Mouse (Mus musculus) cerebellum, adult 11-12 months (tissue): ENCODE results near the gene Tmem39b.
"Not testable (repeated sequence)": the region's sequence is repeated elsewhere in the genome, so short reads cannot be mapped to it uniquely, and the experiment has no call there.

ENCODE experiments used
- DNase-seq: peaks from one replicate; pipeline ENCODE4 v3.0.0; 2022

Tmem39b gene

DNA sequence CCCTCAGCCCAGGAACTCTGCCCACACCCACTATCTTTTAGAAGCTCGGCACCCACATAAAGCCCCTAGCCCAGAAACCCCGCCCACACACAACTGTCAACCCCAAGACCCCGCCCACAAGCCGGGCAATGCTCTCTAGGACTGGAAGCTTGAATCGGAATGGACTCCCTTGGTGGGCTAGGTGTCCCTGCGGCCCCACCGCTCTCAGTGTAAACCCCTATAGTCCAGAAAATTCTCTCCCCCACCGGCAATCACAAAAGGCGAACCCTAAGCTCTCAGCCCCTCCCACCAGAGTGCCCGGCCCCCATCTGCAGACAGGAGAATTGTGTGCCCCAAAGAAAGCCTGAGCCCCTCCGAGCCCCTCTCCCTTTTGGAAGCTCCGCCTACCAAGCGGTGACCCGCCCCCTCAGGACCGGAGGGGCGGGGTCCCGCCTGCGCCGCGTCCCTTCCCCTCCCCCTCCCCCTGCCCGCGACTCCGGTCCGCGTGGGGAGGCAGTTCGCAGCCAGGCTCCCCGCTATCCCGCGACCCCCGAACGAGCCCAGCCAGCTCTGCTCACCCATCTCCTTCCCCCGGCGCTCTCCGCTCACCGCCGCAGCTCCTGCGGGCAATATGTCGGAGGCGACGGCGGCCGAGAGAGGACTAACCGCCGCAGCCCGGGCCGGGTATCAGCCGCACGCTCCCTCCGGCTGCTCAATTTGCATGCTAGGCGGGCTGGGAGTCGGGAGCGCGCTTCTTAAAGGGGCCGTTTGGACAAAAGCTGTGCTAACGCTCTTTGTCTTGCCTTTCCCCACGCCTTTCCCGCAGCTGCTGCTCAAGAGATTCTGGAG, at the start of gene Tmem39b:
TSS of gene Tmem39b (minus strand) at position 681 of the 828 bp plus-strand sequence.
- DNase-seq: peak; percentile 90

DNA sequence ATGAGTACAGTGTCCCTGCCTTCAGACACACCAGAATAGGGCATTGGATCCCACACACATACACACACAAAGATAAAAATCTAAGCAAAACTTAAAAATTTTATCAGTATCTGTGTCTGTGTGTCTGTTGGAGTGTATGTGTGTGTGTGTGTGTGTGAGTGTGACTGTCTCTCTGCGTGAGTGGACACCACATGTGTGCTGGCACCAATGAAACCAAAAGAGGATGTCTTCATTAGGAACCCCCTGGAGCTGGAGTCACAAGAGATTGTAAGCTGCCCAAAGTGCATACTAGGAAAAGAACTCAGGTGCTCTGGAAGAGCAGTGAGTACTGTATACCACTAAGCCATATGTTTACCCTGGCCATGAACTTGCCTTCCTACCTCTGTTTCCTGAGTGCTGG, 49.5 kb upstream of the Tmem39b start:
- no peak for DNase-seq

DNA sequence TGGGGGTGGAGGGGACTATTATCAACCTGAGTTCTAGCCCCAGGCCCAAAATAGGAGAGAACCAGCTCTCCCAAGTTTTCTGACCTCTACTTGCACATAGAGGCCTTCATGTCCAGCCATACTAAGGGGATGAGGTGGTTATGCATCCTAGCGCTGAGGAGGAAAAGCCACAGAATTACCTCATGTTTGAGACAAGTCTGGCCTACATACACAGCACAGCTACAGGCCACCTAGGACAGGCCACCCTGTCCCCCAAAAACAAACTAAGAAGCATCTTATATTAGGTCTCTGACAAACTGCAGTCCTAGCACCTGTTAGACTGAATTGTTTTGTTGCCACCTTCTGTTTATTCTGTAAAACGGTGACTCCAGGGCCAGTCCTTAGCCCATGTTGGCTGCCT, 46.9 kb upstream of the Tmem39b start:
- no peak for DNase-seq

DNA sequence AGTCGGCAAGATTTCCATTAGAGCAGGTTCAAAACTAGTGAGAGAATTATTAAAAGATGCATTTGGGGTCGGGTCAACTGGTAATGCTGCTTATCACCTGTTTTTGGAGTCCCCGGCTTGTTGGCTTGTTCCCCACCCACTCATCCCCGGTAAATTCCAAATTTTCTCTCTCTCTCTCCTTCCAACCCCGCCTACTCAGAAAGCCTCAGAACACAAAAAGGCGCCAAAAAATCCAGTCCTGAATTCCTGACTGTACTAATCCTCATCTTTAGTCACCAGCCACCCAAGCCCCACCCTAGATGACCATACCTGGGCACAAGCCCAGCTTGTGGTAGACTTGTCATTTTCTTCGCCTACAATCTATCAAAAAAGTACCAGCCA, 46.4 kb upstream of the Tmem39b start:
- DNase-seq: peak; percentile 55

DNA sequence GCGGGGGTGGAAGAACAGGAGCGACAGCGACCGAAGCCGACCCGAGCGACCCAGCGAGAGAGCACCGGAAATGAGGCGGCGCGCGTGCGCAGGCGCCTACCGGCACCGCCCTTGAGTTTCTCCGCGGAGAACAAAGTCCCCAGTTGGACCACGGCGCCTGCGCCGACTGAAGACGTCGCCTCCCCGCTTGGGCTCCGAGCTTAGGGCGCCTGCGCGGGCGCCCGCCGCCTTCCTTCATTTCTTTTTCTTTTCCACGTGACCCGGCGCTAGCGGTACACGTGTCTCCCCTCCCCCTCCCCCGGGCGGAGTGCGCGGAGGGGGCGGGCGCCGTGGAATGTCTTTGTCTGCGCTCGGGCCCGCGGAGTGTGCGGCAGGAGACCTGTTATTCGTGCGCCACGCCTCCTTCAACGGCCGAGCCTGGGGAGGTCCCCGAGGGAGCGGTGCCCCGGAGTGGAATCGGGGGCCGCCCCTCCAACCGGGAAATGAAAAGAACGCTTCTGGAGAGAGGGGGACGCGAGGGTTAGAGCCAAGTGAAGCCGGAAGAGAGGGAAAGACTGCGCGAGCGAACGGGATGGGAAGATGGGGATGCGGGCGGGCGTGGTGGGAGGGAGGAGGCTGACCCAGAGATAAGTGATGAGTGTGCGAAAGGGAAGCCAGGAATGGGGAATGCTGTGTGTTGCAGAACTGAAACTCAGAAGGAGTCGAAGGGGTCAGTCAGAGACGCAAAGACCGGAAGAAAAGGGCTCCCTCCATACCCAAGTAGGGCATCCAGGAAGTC, 45.8 kb upstream of the Tmem39b start, which contains the start of gene Khdrbs1:
TSS of gene Khdrbs1 (minus strand) at position 72 of the 778 bp plus-strand sequence.
- peak; percentile 97 for DNase-seq

DNA sequence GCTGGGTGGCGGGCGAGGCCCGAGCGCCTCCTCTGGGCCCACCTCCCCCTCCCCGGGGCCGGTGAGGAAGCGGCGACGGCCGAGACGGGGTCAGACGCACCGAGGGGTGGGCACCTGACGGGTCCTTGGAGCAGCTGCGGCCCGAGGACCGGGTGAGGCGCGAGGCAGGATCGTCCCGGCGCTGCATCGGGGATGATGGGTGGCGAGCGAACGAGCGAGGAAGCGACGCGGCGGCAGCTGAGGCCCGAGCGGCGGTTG, 45.3 kb upstream of the Tmem39b start:
- DNase-seq: no peak

DNA sequence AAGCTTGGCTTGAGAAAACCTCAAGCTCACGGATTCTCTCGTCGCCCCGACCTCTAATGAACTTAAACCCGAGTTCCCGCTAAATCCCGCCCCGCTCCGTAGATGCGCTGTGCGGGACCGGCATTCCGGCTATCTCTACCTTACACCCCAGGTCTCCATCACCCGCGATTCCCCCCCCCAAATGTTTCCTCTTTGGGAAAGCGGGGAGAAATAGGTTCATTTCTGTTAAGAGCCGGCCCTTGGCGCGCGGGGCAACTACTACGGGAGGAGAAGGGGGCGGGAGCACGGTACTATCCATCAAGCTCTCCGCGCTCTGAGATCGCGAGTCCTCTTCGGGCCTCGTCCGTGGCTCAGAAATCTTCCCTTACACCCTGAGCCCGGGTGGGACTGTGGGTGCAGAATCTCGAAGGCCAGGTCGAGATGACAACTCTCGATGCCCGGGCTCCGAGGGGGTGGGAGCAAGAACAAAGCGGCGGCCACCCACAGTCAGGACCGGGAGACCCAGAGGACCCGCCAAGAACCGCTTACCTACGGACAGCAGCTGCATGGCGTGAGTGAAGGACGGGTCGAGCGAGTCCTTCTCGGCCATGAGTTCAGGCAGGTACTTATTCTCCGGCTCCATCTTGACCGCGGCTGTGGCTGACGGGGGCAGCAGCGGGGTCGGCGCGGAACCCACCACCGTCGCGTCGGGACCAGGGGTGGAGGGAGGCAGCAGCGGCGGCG, 44.8 kb upstream of the Tmem39b start:
- DNase-seq: peak; percentile 50

DNA sequence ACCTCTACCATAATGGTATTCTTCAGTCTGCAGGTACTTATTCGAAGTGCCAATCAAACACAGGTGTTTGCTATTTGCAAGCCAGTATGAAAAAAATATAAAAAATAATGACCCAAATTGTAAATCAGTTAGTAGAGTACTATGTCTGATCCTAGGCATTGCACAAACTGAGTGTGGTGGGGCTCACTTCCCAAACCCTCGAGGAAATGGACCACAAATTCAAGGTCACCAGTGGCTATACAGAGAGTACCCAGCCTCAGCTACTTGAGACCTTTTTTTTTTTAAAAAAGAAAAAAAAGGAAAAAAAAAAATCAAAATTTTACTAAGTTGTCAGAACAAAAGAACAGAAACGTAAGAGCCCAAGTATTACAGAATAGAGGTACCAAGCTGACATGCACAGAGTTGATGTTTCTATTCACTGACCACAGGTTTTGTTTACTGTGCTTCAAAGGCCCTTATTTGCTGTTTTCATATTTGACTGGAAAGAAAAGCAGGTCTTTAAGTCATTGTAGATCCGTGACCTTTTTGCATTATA, 42.5 kb upstream of the Tmem39b start:
- no peak for DNase-seq

DNA sequence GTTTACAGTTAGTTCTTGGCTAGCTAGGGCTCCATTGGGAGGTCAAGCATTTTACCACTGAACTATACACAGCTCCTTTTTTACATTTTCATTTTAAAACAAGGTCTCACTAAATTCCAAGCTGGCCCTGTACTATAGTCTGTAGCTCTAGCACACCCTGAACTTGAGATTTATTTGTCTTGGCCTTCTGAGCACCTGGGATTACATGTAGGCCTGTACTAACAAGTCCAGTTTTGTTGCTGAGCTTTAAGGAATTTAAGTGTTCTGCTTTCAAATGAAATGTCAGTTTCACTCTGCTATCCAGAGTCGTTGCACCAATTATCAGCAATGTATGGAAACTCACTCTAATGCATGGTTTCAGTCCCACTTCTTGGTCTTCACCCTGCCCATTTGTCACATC, 39.5 kb upstream of the Tmem39b start:
- DNase-seq: no peak

DNA sequence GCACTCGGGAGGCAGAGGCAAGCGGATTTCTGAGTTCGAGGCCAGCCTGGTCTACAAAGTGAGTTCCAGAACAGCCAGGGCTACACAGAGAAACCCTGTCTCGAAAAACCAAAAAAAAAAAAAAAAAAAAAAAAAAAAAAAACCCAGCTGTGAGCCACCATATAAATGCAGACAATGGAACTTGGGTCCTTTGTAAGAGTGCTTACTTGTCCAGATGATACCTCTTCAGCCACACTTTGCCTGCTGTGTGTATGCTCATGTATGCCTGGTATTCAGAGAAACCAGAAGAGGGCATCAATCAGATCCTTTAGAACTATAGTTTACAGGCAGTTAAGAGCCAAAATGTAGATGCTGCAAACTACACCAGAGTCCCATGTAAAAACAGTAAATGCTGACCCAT, 38.8 kb upstream of the Tmem39b start:
- not testable (repeated sequence) for DNase-seq

DNA sequence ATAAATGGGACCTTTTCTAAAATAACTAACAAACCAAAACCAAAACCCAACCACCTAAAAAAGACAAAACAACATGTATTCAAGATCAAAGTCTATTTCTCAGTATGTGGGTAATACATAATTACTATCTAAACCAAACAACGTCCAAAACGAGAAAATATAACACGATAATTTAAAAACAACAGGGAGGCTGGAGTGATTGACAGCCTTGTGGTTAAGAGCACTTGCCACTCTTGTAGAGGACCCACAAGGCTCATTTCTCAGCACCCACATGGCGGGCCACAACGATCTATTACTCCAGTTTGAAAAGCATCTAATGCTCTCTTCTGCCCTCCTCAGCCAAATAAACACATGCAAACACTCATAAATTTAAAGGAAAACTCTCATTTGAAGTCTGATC, 34.8 kb upstream of the Tmem39b start:
- DNase-seq: no peak

DNA sequence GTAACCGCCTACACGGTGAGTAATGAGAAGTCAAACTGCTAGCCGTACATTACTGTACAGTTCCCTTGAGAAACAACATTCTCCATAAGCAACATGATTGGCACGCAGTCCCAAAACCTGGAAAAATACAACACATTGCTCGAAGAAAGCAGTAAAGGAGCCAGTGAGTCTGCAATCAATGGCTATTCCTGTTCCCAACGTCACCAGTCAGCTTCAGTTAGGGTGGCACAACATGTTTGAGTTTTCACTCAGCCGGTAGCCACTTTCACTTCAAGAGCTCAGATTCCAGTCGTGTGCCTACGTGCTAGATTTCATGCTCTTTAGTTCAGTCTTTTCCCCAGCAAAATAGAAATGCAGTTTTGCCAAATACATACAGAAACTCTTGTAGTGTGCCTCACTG, 19.7 kb upstream of the Tmem39b start:
- DNase-seq: no peak

DNA sequence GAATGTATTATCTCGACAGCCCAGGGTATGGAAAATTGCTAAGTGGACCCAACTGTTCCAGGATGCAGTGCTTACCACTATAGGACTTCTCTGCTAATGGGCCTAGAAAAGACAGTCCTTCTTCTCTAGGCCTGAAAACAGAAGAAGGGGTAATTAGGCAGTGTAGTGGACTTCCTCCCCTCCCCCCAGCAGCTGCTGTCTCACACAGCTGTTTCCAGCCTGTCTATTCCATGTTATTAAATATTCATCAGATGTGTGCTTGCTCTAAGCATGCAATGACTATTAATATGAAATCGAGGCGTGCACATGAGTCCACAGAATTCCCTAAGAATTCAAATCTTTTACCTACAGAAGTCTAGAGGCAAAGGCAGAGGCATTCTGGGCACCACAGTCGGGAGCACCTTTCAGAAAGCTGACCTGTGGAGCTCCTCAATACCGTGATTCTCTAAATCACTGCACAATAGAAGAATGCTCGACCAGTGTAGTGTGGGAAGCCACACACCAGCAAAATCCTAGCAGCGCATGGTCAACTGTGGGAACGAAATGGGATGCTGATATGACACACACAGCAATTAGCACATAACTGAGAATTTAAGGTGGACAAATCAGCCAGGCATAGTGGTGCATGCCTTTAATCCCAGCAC, 13.0 kb upstream of the Tmem39b start:
- DNase-seq: no peak

DNA sequence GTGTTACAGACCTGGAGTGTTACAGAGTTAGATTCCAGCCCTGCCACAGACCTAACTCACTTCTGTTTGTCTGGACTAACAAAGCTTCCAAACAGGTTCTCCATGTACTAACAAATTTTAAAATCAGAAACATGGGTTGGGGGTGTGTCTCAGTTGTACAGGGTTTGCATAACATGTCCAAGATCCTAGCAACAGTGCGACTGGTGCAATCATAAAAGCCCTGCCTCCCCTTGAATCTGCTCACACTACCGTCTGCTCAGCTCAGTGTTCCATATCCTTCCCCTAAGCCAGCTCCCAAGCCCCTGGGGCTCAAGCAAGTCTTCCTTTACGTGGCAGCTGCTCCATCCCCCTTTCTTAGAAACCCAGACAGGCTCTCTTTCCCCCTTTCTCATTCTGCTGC, 10.1 kb upstream of the Tmem39b start:
- no peak for DNase-seq

DNA sequence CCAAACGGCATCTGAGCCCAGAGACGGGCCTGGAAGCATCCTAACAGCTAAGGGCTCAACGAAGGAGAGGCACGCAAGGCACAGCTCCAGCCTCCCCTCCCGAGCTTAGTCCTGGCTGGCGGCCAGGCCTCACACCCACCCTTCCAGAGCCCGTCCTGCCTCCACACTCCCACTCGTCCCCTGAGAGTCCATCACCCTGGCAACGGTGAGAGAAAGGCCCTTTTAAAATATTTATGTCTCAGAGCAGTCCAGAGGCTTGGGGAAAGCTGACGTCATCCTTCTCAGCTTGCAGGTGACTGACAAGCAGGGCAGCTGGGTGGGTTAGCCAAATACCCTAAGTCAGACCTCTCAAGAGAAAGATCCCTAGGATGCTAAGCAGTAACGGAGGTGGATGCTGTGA, 5.8 kb upstream of the Tmem39b start:
- no peak for DNase-seq

DNA sequence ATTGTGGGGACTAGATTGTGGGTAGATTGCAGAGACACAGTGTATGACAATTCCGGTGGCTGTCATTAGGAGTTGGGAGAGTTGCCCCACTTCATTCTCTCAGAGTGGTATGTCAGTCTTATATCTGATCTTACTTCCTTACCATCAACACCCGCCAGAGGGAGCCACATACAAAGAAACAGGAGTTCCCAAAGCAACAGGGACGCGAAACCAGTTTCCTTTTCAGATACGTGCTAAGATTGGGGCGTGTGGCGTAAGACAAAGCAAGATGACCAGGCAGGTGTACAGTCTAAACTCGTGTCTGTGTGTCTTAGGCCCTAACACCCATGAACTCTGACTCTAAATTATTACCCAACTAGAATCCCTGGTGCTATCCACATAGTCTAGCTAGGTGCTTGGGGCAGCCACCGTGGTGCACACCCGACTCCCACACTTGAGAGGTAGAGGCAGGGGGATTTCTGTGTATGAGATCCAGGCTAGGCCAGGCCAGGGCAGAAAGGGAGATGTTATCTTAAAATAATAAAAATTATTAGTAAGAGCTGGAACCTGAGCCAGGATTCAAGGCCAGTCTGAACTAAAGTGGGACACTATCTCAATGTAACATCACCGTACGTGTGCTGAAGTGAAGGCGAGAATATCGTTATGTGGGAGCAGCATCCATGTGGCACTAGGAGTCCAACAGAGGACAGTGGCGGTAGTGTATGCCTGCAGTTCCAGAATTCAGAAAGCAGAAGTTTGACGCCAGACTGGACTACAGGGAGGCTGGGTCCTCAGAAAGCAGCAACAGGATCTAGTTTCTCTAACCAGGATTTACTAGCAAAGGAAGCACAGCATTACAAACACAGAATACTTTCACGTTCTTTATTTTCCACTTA, 5.1 kb upstream of the Tmem39b start:
- DNase-seq: peak; percentile 67

DNA sequence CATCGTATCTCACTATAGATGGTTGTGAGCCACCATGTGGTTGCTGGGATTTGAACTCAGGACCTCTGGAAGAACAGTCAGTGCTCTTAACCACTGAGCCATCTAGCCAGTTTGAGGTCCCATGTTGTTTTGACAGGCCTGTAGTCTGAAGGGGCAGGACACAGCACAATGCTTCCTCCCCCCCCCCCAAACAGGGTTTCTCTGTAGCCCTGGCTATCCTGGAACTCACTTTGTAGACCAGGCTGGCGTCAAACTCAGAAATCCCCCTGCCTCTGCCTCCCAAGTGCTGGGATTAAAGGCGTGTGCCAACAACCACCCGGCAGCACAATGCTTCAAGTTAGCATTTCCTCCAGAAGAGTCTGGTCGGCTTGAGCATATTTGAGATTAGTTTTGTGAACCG, 4.0 kb upstream of the Tmem39b start:
- DNase-seq: not testable (repeated sequence)

DNA sequence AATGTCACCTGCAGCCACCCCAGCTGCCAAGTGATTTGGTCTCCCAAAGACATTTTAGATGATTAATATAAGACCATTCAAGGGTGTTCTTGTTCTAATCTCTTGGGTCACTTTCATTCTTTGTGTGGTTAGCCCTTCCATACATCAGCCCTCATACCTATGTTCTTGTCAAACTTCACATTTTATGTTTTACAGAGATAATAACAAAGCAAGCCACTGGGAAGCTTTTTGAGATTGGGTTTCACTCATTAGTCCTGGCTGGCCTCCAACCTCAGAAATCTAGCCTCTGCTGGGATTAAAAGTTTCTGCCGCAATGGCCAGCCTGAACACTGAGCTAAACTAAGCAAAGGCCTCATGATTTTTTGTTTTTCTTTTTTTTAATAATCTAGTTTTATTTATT, 3.6 kb upstream of the Tmem39b start:
- no peak for DNase-seq

DNA sequence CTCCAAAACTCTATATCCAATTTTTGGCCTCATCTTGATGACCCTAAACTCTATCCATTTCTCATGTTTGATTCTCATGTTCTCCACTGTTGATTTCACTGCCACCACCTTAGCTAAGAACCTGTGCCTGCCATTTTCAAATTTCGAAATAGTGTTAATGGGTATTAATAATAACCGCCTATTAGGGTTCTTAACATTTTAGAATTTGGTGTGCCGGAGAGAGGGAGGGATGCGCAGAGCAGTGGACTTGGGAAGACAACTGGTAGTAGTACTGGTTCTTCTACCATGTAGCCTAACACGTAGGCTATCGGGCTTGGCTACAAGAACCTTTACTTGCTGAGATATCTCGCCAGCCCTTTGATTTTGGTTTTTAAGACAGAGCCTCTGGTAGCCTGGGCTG, 553 bp upstream of the Tmem39b start:
- DNase-seq: no peak

DNA sequence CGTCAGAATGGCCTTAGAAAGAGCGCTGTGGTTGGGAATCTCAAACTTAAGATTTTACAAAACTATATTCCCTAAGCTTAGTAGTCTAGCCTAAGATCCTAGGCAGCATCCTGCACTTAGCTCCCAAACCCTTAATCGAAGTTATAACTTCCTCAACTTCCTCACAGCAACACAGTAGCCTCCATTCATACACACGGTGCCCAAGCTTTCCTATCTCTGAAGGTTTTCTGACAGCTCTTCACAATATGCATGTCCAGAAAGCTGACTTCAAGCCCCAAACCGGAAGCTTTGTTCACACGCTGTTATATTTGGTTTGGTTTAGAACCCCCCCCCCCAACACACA, 852 bp downstream of the Tmem39b start:
- no peak for DNase-seq

DNA sequence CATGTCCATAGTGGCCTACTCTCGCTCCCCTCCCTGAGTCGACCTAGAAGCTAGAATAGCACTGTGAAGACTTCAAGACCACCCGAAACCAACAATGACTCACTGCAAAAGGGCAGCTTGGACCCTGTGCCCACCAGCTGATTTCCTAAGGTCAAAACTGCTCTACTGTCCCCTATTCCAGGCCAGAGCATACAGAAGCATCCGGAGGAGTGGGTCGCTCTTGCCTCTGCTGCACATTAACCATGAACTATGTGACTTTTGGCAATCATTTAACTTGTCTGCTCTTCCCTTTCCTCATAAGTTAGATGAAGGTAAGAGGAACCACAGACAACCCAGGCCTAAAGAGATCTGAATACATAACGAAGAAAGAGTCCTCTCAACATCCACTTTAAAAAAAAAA, 12.1 kb downstream of the Tmem39b start:
- no peak for DNase-seq

DNA sequence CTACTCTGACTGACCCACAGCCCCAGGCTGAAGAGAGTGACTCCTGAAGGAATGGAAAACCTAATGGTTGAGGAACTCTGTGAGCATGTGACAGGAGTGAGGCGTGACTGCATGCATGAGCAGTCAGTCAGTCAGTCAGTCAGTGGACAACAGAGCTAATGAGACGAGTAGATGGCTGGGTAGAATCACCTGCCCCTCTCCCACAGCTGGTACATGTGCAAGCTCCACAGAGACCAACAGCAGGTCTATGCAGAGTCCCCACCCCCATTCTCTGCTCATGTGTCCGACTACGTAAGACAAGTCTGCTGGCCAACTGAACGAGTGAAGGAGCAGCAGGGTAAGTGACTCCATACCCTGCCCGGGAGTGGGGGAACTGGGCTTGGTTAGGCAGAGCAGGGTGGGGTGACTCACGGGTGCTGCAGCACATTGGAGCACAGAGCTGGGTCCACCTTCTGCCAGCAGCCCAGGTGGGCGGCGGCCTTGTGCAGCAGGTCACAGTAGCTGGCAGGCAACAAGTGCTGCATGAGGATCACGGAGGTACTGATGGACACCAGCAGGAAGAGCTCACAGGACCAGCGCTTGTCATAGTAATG, 12.6 kb downstream of the Tmem39b start:
- DNase-seq: no peak
